Mouse (Mus musculus) retina, postnatal 1 day (tissue): ENCODE measurements around the gene Med24.
A peak's percentile ranks its signal among the peaks of the same experiment; 100 is the strongest.

Source experiments
- DNase-seq: peaks from one replicate; pipeline ENCODE4 v3.0.0-alpha.2; 2012

Gene Med24

GRCm38 (mm10) chr11:98720756-98721155, 8.5 kb downstream of the Med24 start:
- DNase-seq, result no peak

GRCm38 (mm10) chr11:98717904-98718303, 11.3 kb downstream of the Med24 start:
- peak; percentile 68 for DNase-seq

GRCm38 (mm10) chr11:98715946-98716345, 13.3 kb downstream of the Med24 start:
- no peak for DNase-seq

- no peak for DNase-seq
Observed at GRCm38 (mm10) chr11:98713703-98714102, 15.5 kb downstream of the Med24 start.

- DNase-seq, result peak; percentile 61
Observed at GRCm38 (mm10) chr11:98712009-98712408, 17.2 kb downstream of the Med24 start.

GRCm38 (mm10) chr11:98711046-98711434, 18.2 kb downstream of the Med24 start:
- no peak for DNase-seq

GRCm38 (mm10) chr11:98710416-98711045, 18.7 kb downstream of the Med24 start:
- DNase-seq, result peak; percentile 90

- DNase-seq, result no peak
Observed at GRCm38 (mm10) chr11:98709001-98709741, 20.1 kb downstream of the Med24 start.

GRCm38 (mm10) chr11:98708282-98708956, 20.8 kb downstream of the Med24 start:
- no peak for DNase-seq

- no peak for DNase-seq
Observed at GRCm38 (mm10) chr11:98707401-98708281, 21.6 kb downstream of the Med24 start.

GRCm38 (mm10) chr11:98705021-98705420, 24.2 kb downstream of the Med24 start:
- DNase-seq, result no peak

GRCm38 (mm10) chr11:98702323-98702722, 26.9 kb downstream of the Med24 start:
- no peak for DNase-seq

- no peak for DNase-seq
Observed at GRCm38 (mm10) chr11:98701213-98701670, 28.0 kb downstream of the Med24 start, which contains the start of gene Csf3. Csf3 (plus strand) TSS chr11:98701263.

GRCm38 (mm10) chr11:98699911-98700310, 29.3 kb downstream of the Med24 start:
- peak; percentile 73 for DNase-seq

GRCm38 (mm10) chr11:98698849-98699640, 30.2 kb downstream of the Med24 start:
- no peak for DNase-seq

GRCm38 (mm10) chr11:98697225-98697624, 32.0 kb downstream of the Med24 start:
- DNase-seq, result no peak

- DNase-seq, result no peak
Observed at GRCm38 (mm10) chr11:98696454-98697216, 32.6 kb downstream of the Med24 start.

- DNase-seq, result no peak
Observed at GRCm38 (mm10) chr11:98695408-98695807, 33.8 kb downstream of the Med24 start.

- peak; percentile 25 for DNase-seq
Observed at GRCm38 (mm10) chr11:98694301-98694700, 34.9 kb downstream of the Med24 start.

- no peak for DNase-seq
Observed at GRCm38 (mm10) chr11:98693746-98694145, 35.5 kb downstream of the Med24 start.

- DNase-seq, result no peak
Observed at GRCm38 (mm10) chr11:98693201-98693600, 36.0 kb downstream of the Med24 start.
